Mouse (Mus musculus) liver, embryonic 12.5 days (tissue): ENCODE measurements around the gene Smurf1. TPM values are rescaled to one million over a fixed set of nuclear protein-coding genes. Genes with fewer than 3 reads are reported as not detected.

Source experiments
- ATAC-seq: fragments of 200-750 bp; cut with Nextera tagmentation; 2 replicates; pipeline ENCODE4 v1.8.0; 2017; ENCODE audit warnings: moderate number of reproducible peaks, mild to moderate bottlenecking, moderate library complexity
- H3K27ac ChIP-seq: fragments of 300-500 bp; sonication (generic); 2 replicates; pipeline ENCODE4 v1.5.1; 2016; ENCODE audit warnings: mild to moderate bottlenecking
- H3K27me3 ChIP-seq: fragments of 300-500 bp; sonication (generic); replicated peaks from 2 replicates; pipeline ENCODE4 v1.6.1; 2016; ENCODE audit warnings: mild to moderate bottlenecking, moderate library complexity
- H3K36me3 ChIP-seq: fragments of 300-500 bp; sonication (generic); 2 replicates; pipeline ENCODE4 v1.6.1; 2016; ENCODE audit warnings: mild to moderate bottlenecking, moderate library complexity
- H3K4me1 ChIP-seq: fragments of 300-500 bp; sonication (generic); 2 replicates; pipeline ENCODE4 v1.6.1; 2016
- H3K4me2 ChIP-seq: fragments of 300-500 bp; sonication (generic); 2 replicates; pipeline ENCODE4 v1.6.1; 2016; ENCODE audit warnings: mild to moderate bottlenecking, moderate library complexity
- H3K4me3 ChIP-seq: fragments of 300-500 bp; sonication (generic); 2 replicates; pipeline ENCODE4 v1.5.1; 2016; ENCODE audit warnings: mild to moderate bottlenecking, moderate library complexity
- H3K9ac ChIP-seq: fragments of 300-500 bp; sonication (generic); 2 replicates; pipeline ENCODE4 v1.6.1; 2016; ENCODE audit warnings: mild to moderate bottlenecking, moderate library complexity
- H3K9me3 ChIP-seq: fragments of 300-500 bp; sonication (generic); replicated peaks from 2 replicates; pipeline ENCODE4 v1.6.1; 2016; ENCODE audit warnings: mild to moderate bottlenecking, moderate library complexity
- WGBS: fragments of 180-500 bp; shearing (Covaris S2); methylation state at CpG from one replicate; pipeline ENCODE4 v1.1.7; 2016; ENCODE audit not compliant: insufficient replicate concordance; 5-methylcytosine and 5-hydroxymethylcytosine counted together
- polyA plus RNA-seq: library from polyadenylated mRNA; unstranded; fragments of >200 nt; fragmentation: Nextera tagmentation; extraction: Ambion mirVana; gene quantifications from 2 replicates; pipeline ENCODE4 v1.2.1, GENCODE M21; 2016

The Smurf1 gene
- polyA plus RNA-seq: 4.2 and 4.7 TPM in 2 replicates

- H3K9ac ChIP-seq: peak within 1 kb of the TSS; percentile 79
- peaks cover 23% of the 10 kb centered on the region for H3K4me1 ChIP-seq
- H3K27ac ChIP-seq: peak within 1 kb of the TSS; percentile 81
- H3K9me3 ChIP-seq: no peaks in the 10 kb centered on the region
- H3K4me2 ChIP-seq: peak within 1 kb of the TSS; percentile 95
- ATAC-seq: peak; percentile 45
- peak within 1 kb of the TSS; percentile 74 for H3K4me3 ChIP-seq
- no peaks in the 10 kb centered on the region for H3K36me3 ChIP-seq
- 2% methylated on average over 87 of the region's 89 CpGs for WGBS
- H3K27me3 ChIP-seq: peaks cover 42% of the 10 kb centered on the region
Measured at GRCm38 (mm10) chr5:144965639-144966351, at the start of gene Smurf1. Gene Smurf1 (minus strand): TSS chr5:144965847.

GRCm38 (mm10) chr5:145014278-145014677 is 48.6 kb upstream of the Smurf1 start:
- no peaks in the 10 kb centered on the region for H3K36me3 ChIP-seq
- no peaks in the 10 kb centered on the region for H3K4me1 ChIP-seq
- H3K27me3 ChIP-seq: no peaks in the 10 kb centered on the region
- no peak for ATAC-seq
- no peak overlapping the region for H3K9ac ChIP-seq
- WGBS: 60% methylated on average over 1 of the region's 1 CpGs
- no peak overlapping the region for H3K4me2 ChIP-seq
- no peak overlapping the region for H3K4me3 ChIP-seq
- no peaks in the 10 kb centered on the region for H3K9me3 ChIP-seq
- H3K27ac ChIP-seq: no peak overlapping the region

GRCm38 (mm10) chr5:145008878-145009659 is 43.4 kb upstream of the Smurf1 start:
- WGBS: 65% methylated on average over 15 of the region's 15 CpGs

GRCm38 (mm10) chr5:145005596-145005995 is 39.9 kb upstream of the Smurf1 start:
- Histone ChIP-seq H3K36me3 (no peaks in the 10 kb centered on the region), H3K4me3 (no peak overlapping the region), H3K4me2 (no peak overlapping the region), H3K27me3 (no peaks in the 10 kb centered on the region), H3K9me3 (no peaks in the 10 kb centered on the region), H3K27ac (no peak overlapping the region), H3K4me1 (peaks cover 10% of the 10 kb centered on the region; the same call in 1 of the 2 replicates), H3K9ac (no peak overlapping the region)
- no peak for ATAC-seq
- WGBS: 66% methylated on average over 6 of the region's 6 CpGs

More at GRCm38 (mm10) chr5:145008878-145009659, 43.4 kb upstream of the Smurf1 start:
- Histone ChIP-seq H3K4me1 (peaks cover 10% of the 10 kb centered on the region; the same call in 1 of the 2 replicates), H3K4me3 (no peak overlapping the region), H3K4me2 (no peak overlapping the region), H3K9me3 (no peaks in the 10 kb centered on the region), H3K27ac (no peak overlapping the region), H3K36me3 (no peaks in the 10 kb centered on the region), H3K27me3 (no peaks in the 10 kb centered on the region), H3K9ac (no peak overlapping the region)
- ATAC-seq: no peak

- no peak overlapping the region for H3K4me2 ChIP-seq
- WGBS: 45% methylated on average over 9 of the region's 9 CpGs
- peak; percentile 67 for ATAC-seq
Measured at GRCm38 (mm10) chr5:145004495-145004894, 38.8 kb upstream of the Smurf1 start.

GRCm38 (mm10) chr5:145003362-145003761 is 37.7 kb upstream of the Smurf1 start:
- Histone ChIP-seq H3K9ac (no peak overlapping the region), H3K36me3 (no peaks in the 10 kb centered on the region), H3K4me2 (no peak overlapping the region), H3K4me1 (peaks cover 10% of the 10 kb centered on the region; the same call in 1 of the 2 replicates), H3K4me3 (no peak overlapping the region), H3K27me3 (no peaks in the 10 kb centered on the region), H3K9me3 (no peaks in the 10 kb centered on the region), H3K27ac (no peak overlapping the region)
- WGBS: 59% methylated on average over 3 of the region's 3 CpGs
- ATAC-seq: no peak

More at GRCm38 (mm10) chr5:145004495-145004894, 38.8 kb upstream of the Smurf1 start:
- H3K27ac ChIP-seq: no peak overlapping the region
- H3K4me1 ChIP-seq: peaks cover 10% of the 10 kb centered on the region; the same call in 1 of the 2 replicates
- no peaks in the 10 kb centered on the region for H3K27me3 ChIP-seq
- H3K4me3 ChIP-seq: no peak overlapping the region
- no peak overlapping the region for H3K9ac ChIP-seq
- H3K36me3 ChIP-seq: no peaks in the 10 kb centered on the region
- no peaks in the 10 kb centered on the region for H3K9me3 ChIP-seq

- ATAC-seq: no peak
- no peak overlapping the region for H3K27ac ChIP-seq
- H3K4me3 ChIP-seq: no peak overlapping the region
- H3K36me3 ChIP-seq: no peaks in the 10 kb centered on the region
- H3K4me2 ChIP-seq: no peak overlapping the region
- no peaks in the 10 kb centered on the region for H3K27me3 ChIP-seq
- H3K9me3 ChIP-seq: no peaks in the 10 kb centered on the region
- no peaks in the 10 kb centered on the region for H3K4me1 ChIP-seq
- H3K9ac ChIP-seq: no peak overlapping the region
- WGBS: 32% methylated on average over 2 of the region's 2 CpGs
Measured at GRCm38 (mm10) chr5:144998491-144998890, 32.8 kb upstream of the Smurf1 start.

GRCm38 (mm10) chr5:144990481-144990880 is 24.8 kb upstream of the Smurf1 start:
- Histone ChIP-seq H3K27ac (no peak overlapping the region), H3K27me3 (no peaks in the 10 kb centered on the region), H3K9me3 (no peaks in the 10 kb centered on the region), H3K4me3 (no peak overlapping the region), H3K4me2 (no peak overlapping the region), H3K36me3 (no peaks in the 10 kb centered on the region), H3K4me1 (peaks cover 6% of the 10 kb centered on the region), H3K9ac (no peak overlapping the region)
- no peak for ATAC-seq
- 72% methylated on average over 5 of the region's 5 CpGs for WGBS

- H3K9ac ChIP-seq: no peak overlapping the region
- peaks cover 6% of the 10 kb centered on the region for H3K4me1 ChIP-seq
- H3K4me2 ChIP-seq: no peak overlapping the region
- no peaks in the 10 kb centered on the region for H3K36me3 ChIP-seq
- no peaks in the 10 kb centered on the region for H3K27me3 ChIP-seq
- H3K9me3 ChIP-seq: no peaks in the 10 kb centered on the region
- 54% methylated on average over 2 of the region's 2 CpGs for WGBS
- H3K4me3 ChIP-seq: no peak overlapping the region
- no peak for ATAC-seq
- no peak overlapping the region for H3K27ac ChIP-seq
Measured at GRCm38 (mm10) chr5:144990051-144990450, 24.4 kb upstream of the Smurf1 start.

- Histone ChIP-seq H3K9ac (no peak overlapping the region), H3K9me3 (peaks cover 6% of the 10 kb centered on the region; the same call in 1 of the 2 replicates), H3K36me3 (no peaks in the 10 kb centered on the region), H3K4me3 (no peak overlapping the region), H3K27ac (no peak overlapping the region), H3K4me2 (no peak overlapping the region), H3K4me1 (peaks cover 6% of the 10 kb centered on the region), H3K27me3 (no peaks in the 10 kb centered on the region)
- ATAC-seq: no peak
- 81% methylated on average over 4 of the region's 4 CpGs for WGBS
Measured at GRCm38 (mm10) chr5:144989061-144989405, 23.4 kb upstream of the Smurf1 start.

GRCm38 (mm10) chr5:144988340-144989060 is 22.9 kb upstream of the Smurf1 start:
- Histone ChIP-seq H3K9me3 (peaks cover 10% of the 10 kb centered on the region; the same call in 1 of the 2 replicates), H3K27me3 (no peaks in the 10 kb centered on the region), H3K27ac (no peak overlapping the region), H3K4me1 (peaks cover 6% of the 10 kb centered on the region), H3K4me3 (no peak overlapping the region), H3K9ac (no peak overlapping the region), H3K4me2 (no peak overlapping the region), H3K36me3 (no peaks in the 10 kb centered on the region)
- ATAC-seq: no peak
- 40% methylated on average over 9 of the region's 9 CpGs for WGBS
